25 mouse cellular contexts compared by ENCODE assay signal in the genomic region with DNA sequence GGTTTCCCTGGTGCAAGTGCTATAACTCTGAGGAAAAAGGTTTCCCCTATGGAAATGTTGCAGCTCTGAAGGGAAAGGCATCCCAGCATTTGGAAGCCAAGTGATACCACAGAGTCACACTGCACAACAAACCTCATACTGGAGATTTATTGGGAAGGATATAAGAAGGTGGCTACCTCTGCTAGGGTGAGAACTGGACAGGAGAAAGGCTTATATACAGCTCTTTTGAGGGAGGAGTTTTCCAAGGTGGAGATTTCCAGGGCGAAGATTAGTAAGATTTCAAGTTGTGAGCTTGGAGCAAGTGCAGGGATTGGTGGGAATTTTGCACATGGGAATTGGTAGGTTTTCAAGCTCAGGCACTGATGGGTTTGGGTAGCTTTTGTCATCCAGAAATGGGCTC. TPM values are rescaled to one million over a fixed set of nuclear protein-coding genes. Genes with fewer than 3 reads are reported as not detected.
DNase-seq lines count a peak whose midpoint lies in the region; ATAC-seq and TF ChIP-seq lines count a peak whose summit lies in the region.
"Had no signal": no experiment of that assay in that cellular context is flagged by ENCODE, and none has a peak within 500 bp of the region (broad histone marks: within the 10 kb centered on the region; RNA-seq: fewer than 3 reads in every experiment).

No protein-coding gene starts in this region.

- WGBS in kidney, adult 2 months, result 70% methylated on average over 1 of the region's 1 CpGs
- WGBS in liver, embryonic 14.5 days (ENCODE audit: insufficient replicate concordance), result 41% methylated on average over 1 of the region's 1 CpGs
- WGBS in liver, embryonic 11.5 days, result 76% methylated on average over 1 of the region's 1 CpGs
- 35% methylated on average over 1 of the region's 1 CpGs for WGBS in liver, embryonic 16.5 days (ENCODE audit: insufficient replicate concordance)
- 90% methylated on average over 1 of the region's 1 CpGs for WGBS in stomach, embryonic 16.5 days

- no peak for TF ChIP-seq CTCF in kidney, adult 2 months (conservative IDR thresholded peaks at IDR 0.05; ENCODE audit: insufficient read depth, insufficient read length, low read depth, low read length)
- no peak for TF ChIP-seq CTCF in liver, embryonic 14.5 days (IDR thresholded peaks at IDR 0.05; ENCODE audit: low read depth)

- H3K4me1 ChIP-seq in kidney, adult 2 months (ENCODE audit: control insufficient read depth, insufficient read depth, low read length), result peaks cover 18% of the 10 kb centered on the region
- H3K4me1 ChIP-seq in liver, embryonic 14.5 days (replicated peaks; ENCODE audit: control insufficient read depth in 2 of 2, insufficient read depth in 2 of 2, low read length in 1 of 2), result peaks cover 0 to 6% of the 10 kb centered on the region in 2 experiments; a peak in 2 of 4 replicates
- no peaks in the 10 kb centered on the region for H3K4me1 ChIP-seq in liver, embryonic 11.5 days (replicated peaks; ENCODE audit: control insufficient read depth, insufficient read depth, low read length)
- no peaks in the 10 kb centered on the region for H3K4me1 ChIP-seq in liver, embryonic 16.5 days (ENCODE audit: control insufficient read depth, low read depth, low read length)
- H3K4me1 ChIP-seq in stomach, embryonic 16.5 days (ENCODE audit: control insufficient read depth, insufficient read depth, low read length), result 0 out of 2 replicates have a peak, but pooled peaks cover 4% of the 10 kb centered on the region
- H3K4me1 ChIP-seq: embryonic facial prominence, embryonic 12.5 days; hindbrain, embryonic 12.5 days; limb, embryonic 13.5 days; lung, embryonic 15.5 days; midbrain, embryonic 12.5 days; neural tube, embryonic 13.5 days had no signal

- H3K4me3 ChIP-seq in kidney, adult 2 months (ENCODE audit: insufficient read depth, low read depth, low read length), result peak overlapping the region; percentile 15; the same call in 1 of the 2 replicates
- peak overlapping the region in 1 of 2 experiments; percentile 27; a peak in 1 of 4 replicates for H3K4me3 ChIP-seq in liver, embryonic 14.5 days (ENCODE audit: insufficient read depth in 1 of 2, low read depth in 2 of 2, low read length in 2 of 2)
- no peak overlapping the region for H3K4me3 ChIP-seq in liver, embryonic 11.5 days (ENCODE audit: low read depth, low read length)
- peak overlapping the region; percentile 46 for H3K4me3 ChIP-seq in liver, embryonic 16.5 days (ENCODE audit: low read depth, low read length)
- H3K4me3 ChIP-seq in stomach, embryonic 16.5 days (replicated peaks; ENCODE audit: low read length), result no peak overlapping the region
- H3K4me3 ChIP-seq: embryonic facial prominence, embryonic 12.5 days; hindbrain, embryonic 12.5 days; layer of hippocampus, adult 2 months; limb, embryonic 13.5 days; lung, embryonic 15.5 days; midbrain, embryonic 12.5 days; neural tube, embryonic 13.5 days had no signal

- H3K27me3 ChIP-seq in kidney, adult 2 months (replicated peaks; ENCODE audit: control insufficient read depth, insufficient read depth, low read length), result no peaks in the 10 kb centered on the region
- no peaks in the 10 kb centered on the region for H3K27me3 ChIP-seq in liver, embryonic 14.5 days (ENCODE audit: control insufficient read depth, insufficient read depth, low read length)
- no peaks in the 10 kb centered on the region for H3K27me3 ChIP-seq in liver, embryonic 11.5 days (replicated peaks; ENCODE audit: control insufficient read depth, insufficient read depth, low read length)
- no peaks in the 10 kb centered on the region for H3K27me3 ChIP-seq in liver, embryonic 16.5 days (ENCODE audit: control insufficient read depth, insufficient read depth, low read depth, low read length)
- H3K27me3 ChIP-seq in stomach, embryonic 16.5 days (ENCODE audit: control insufficient read depth, insufficient read depth, low read length), result no peaks in the 10 kb centered on the region
- H3K27me3 ChIP-seq: embryonic facial prominence, embryonic 12.5 days; hindbrain, embryonic 12.5 days; limb, embryonic 13.5 days; lung, embryonic 15.5 days; midbrain, embryonic 12.5 days; neural tube, embryonic 13.5 days had no signal

- H3K9ac ChIP-seq in liver, embryonic 14.5 days (replicated peaks), result no peak overlapping the region
- H3K9ac ChIP-seq in liver, embryonic 11.5 days (ENCODE audit: low read depth, low read length), result no peak overlapping the region
- peak overlapping the region; percentile 29; the same call in 1 of the 2 replicates for H3K9ac ChIP-seq in liver, embryonic 16.5 days (ENCODE audit: low read depth, low read length)
- H3K9ac ChIP-seq in stomach, embryonic 16.5 days (ENCODE audit: low read length), result no peak overlapping the region
- H3K9ac ChIP-seq: embryonic facial prominence, embryonic 12.5 days; hindbrain, embryonic 12.5 days; limb, embryonic 13.5 days; lung, embryonic 15.5 days; midbrain, embryonic 12.5 days; neural tube, embryonic 13.5 days had no signal

- TF ChIP-seq EP300 in liver, embryonic 14.5 days (IDR thresholded peaks at IDR 0.05; ENCODE audit: low read depth), result no peak

- H3K36me3 ChIP-seq in kidney, adult 2 months (ENCODE audit: control insufficient read depth, insufficient read depth, low read length), result no peaks in the 10 kb centered on the region
- H3K36me3 ChIP-seq in liver, embryonic 14.5 days (replicated peaks; ENCODE audit: control insufficient read depth, insufficient read depth, low read depth), result no peaks in the 10 kb centered on the region
- H3K36me3 ChIP-seq in liver, embryonic 11.5 days (ENCODE audit: control insufficient read depth, insufficient read depth, low read length), result no peaks in the 10 kb centered on the region
- no peaks in the 10 kb centered on the region for H3K36me3 ChIP-seq in liver, embryonic 16.5 days (ENCODE audit: control insufficient read depth, insufficient read depth)
- no peaks in the 10 kb centered on the region for H3K36me3 ChIP-seq in stomach, embryonic 16.5 days (ENCODE audit: control insufficient read depth, insufficient read depth, low read length)
- H3K36me3 ChIP-seq: embryonic facial prominence, embryonic 12.5 days; hindbrain, embryonic 12.5 days; limb, embryonic 13.5 days; lung, embryonic 15.5 days; midbrain, embryonic 12.5 days; neural tube, embryonic 13.5 days had no signal

- peak overlapping the region; percentile 28; the same call in 1 of the 2 replicates for H3K27ac ChIP-seq in kidney, adult 2 months (ENCODE audit: insufficient read depth, low read depth, low read length)
- H3K27ac ChIP-seq in liver, embryonic 14.5 days, result no peak overlapping the region
- H3K27ac ChIP-seq in liver, embryonic 11.5 days (ENCODE audit: low read depth, low read length), result no peak overlapping the region
- peak overlapping the region; percentile 37 for H3K27ac ChIP-seq in liver, embryonic 16.5 days (ENCODE audit: low read length)
- H3K27ac ChIP-seq in stomach, embryonic 16.5 days (ENCODE audit: low read length), result no peak overlapping the region
- H3K27ac ChIP-seq: embryonic facial prominence, embryonic 12.5 days; hindbrain, embryonic 12.5 days; layer of hippocampus, adult 2 months; limb, embryonic 13.5 days; lung, embryonic 15.5 days; midbrain, embryonic 12.5 days; neural tube, embryonic 13.5 days had no signal

- DNase-seq in kidney, adult 2 months, result no peak
- DNase-seq in kidney, adult 8-10 months, result no peak
- DNase-seq in liver, embryonic 14.5 days (ENCODE audit: low read depth in 3 of 3, low spot score in 3 of 3), result no peak
- DNase-seq in liver, embryonic 11.5 days (ENCODE audit: low spot score), result no peak
- DNase-seq in frontal cortex, postnatal 36 days (ENCODE audit: low spot score in 2 of 2), result no peak
- DNase-seq: adrenal gland, postnatal 25 days; B cell, adult 2 months; cerebellum, adult 11-12 months; cerebellum, adult 9-11 months; embryo, embryonic 11 days; heart, postnatal 36 days; lung, postnatal 36 days; right cerebral cortex, postnatal 4 days; thymus, adult 18-20 months; thymus, postnatal 36 days had no signal

- ATAC-seq in liver, embryonic 14.5 days (ENCODE audit: insufficient read depth), result no peak
- no peak for ATAC-seq in liver, embryonic 11.5 days (replicated peaks; ENCODE audit: low FRiP score)
- no peak for ATAC-seq in liver, embryonic 16.5 days (ENCODE audit: low read depth)
- ATAC-seq in stomach, embryonic 16.5 days (ENCODE audit: insufficient read depth, low FRiP score), result no peak
- ATAC-seq: forebrain, embryonic 16.5 days had no signal

- H3K9me3 ChIP-seq in liver, embryonic 14.5 days (ENCODE audit: control insufficient read depth, low read length), result no peaks in the 10 kb centered on the region
- H3K9me3 ChIP-seq in liver, embryonic 11.5 days (ENCODE audit: control insufficient read depth, low read length), result no peaks in the 10 kb centered on the region
- H3K9me3 ChIP-seq in liver, embryonic 16.5 days (replicated peaks; ENCODE audit: control insufficient read depth, low read length), result no peaks in the 10 kb centered on the region
- no peaks in the 10 kb centered on the region for H3K9me3 ChIP-seq in stomach, embryonic 16.5 days (replicated peaks; ENCODE audit: control insufficient read depth, low read length)
- H3K9me3 ChIP-seq: embryonic facial prominence, embryonic 12.5 days; hindbrain, embryonic 12.5 days; limb, embryonic 13.5 days; lung, embryonic 15.5 days; midbrain, embryonic 12.5 days; neural tube, embryonic 13.5 days had no signal

- TF ChIP-seq POLR2A in kidney, adult 2 months (IDR thresholded peaks at IDR 0.05; ENCODE audit: low read depth, low read length), result no peak

- peak overlapping the region; percentile 38 for H3K4me2 ChIP-seq in liver, embryonic 14.5 days (ENCODE audit: low read depth)
- no peak overlapping the region for H3K4me2 ChIP-seq in liver, embryonic 11.5 days
- H3K4me2 ChIP-seq in liver, embryonic 16.5 days (ENCODE audit: low read depth, low read length), result peak overlapping the region; percentile 28; the same call in 1 of the 2 replicates
- 0 out of 2 replicates have a peak overlapping the region, but pooled peaks have one; percentile 19 for H3K4me2 ChIP-seq in stomach, embryonic 16.5 days (ENCODE audit: low read depth, low read length)
- H3K4me2 ChIP-seq: embryonic facial prominence, embryonic 12.5 days; hindbrain, embryonic 12.5 days; limb, embryonic 13.5 days; lung, embryonic 15.5 days; midbrain, embryonic 12.5 days; neural tube, embryonic 13.5 days had no signal

RNA-seq across cellular contexts. Expression of a gene that starts 0.7 kb away (rescaled TPM):
- polyA plus RNA-seq in kidney, adult 2 months (2012; rRNA removed), result 86.0 and 109 TPM in 2 replicates
- polyA plus RNA-seq in liver, embryonic 14.5 days (2012; rRNA removed), result 25.8 and 45.0 TPM in 2 replicates
- polyA plus RNA-seq in liver, embryonic 14.5 days (2014; fragmentation: Nextera tagmentation; extraction: Ambion mirVana), result 49.6 and 52.1 TPM in 2 replicates
- polyA plus RNA-seq in liver, embryonic 11.5 days (2014; fragmentation: Nextera tagmentation; extraction: Ambion mirVana), result 0.62 and 1.5 TPM in 2 replicates
- polyA plus RNA-seq in liver, embryonic 16.5 days (2015; fragmentation: Nextera tagmentation; extraction: Ambion mirVana), result 150 and 162 TPM in 2 replicates
- polyA plus RNA-seq in stomach, embryonic 16.5 days (2015; fragmentation: Nextera tagmentation; extraction: Ambion mirVana), result 14.0 and 17.8 TPM in 2 replicates

RNA-seq across cellular contexts. Expression of a gene that starts 22.7 kb away (rescaled TPM):
- 6.7 and 8.8 TPM in 2 replicates for polyA plus RNA-seq in kidney, adult 2 months (2012; rRNA removed)
- polyA plus RNA-seq in liver, embryonic 14.5 days (2012; rRNA removed), result 2.4 and 2.7 TPM in 2 replicates
- polyA plus RNA-seq in liver, embryonic 14.5 days (2014; fragmentation: Nextera tagmentation; extraction: Ambion mirVana), result 2.9 and 4.0 TPM in 2 replicates
- 6.8 and 8.0 TPM in 2 replicates for polyA plus RNA-seq in liver, embryonic 11.5 days (2014; fragmentation: Nextera tagmentation; extraction: Ambion mirVana)
- polyA plus RNA-seq in liver, embryonic 16.5 days (2015; fragmentation: Nextera tagmentation; extraction: Ambion mirVana), result 3.0 and 3.3 TPM in 2 replicates
- 12.7 and 13.5 TPM in 2 replicates for polyA plus RNA-seq in stomach, embryonic 16.5 days (2015; fragmentation: Nextera tagmentation; extraction: Ambion mirVana)

Comparison
In these comparisons a context has a peak if more than half of its experiments do, and no peak if none do; other contexts are left out.
1. H3K27ac ChIP-seq: peak in kidney, adult 2 months (single experiment) and liver, embryonic 16.5 days (single experiment); none in liver, embryonic 14.5 days (single experiment), liver, embryonic 11.5 days (single experiment) and stomach, embryonic 16.5 days (single experiment).
2. H3K4me3 ChIP-seq: peak in kidney, adult 2 months (single experiment) and liver, embryonic 16.5 days (single experiment); none in liver, embryonic 11.5 days (single experiment) and stomach, embryonic 16.5 days (single experiment).